Mouse (Mus musculus): ENCODE data around the gene Dnajb3.

DNA sequence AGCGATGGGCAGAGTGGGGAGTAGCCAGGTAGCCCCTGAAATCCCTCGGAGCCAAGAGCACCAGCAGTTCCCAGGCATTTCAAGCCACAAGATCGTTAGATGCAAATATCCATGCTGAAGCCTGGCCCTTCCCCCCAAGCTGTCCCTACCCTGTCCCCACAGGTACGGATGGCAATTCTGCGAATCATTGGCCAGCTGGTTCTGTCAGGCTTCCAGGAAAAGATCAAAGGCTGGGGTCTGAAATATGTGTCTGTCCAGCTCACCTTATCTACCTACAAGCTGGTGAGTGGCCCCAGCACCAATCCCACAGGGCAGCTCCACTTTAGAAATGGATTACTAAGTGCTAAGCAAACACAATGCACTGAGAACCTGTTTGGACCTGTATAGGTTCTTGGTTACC is 31.7 kb upstream of the Dnajb3 start:
- no peak for TF ChIP-seq CTCF (IDR thresholded peaks at IDR 0.05; ENCODE audit: borderline replicate concordance, extremely low read depth, insufficient read depth, insufficient read length)
- no peak for TF ChIP-seq POLR2A (IDR thresholded peaks at IDR 0.05; ENCODE audit: borderline replicate concordance, extremely low read depth, insufficient read depth, insufficient read length, poor library complexity, severe bottlenecking)

All from brain, embryonic 14.5 days (tissue).